Mouse (Mus musculus) kidney, postnatal 0 days (tissue): ENCODE results near the gene Cdc42bpa. TPM values are rescaled to one million over a fixed set of nuclear protein-coding genes. Genes with fewer than 3 reads are reported as not detected.

ENCODE experiments used
- ATAC-seq: fragments of 200-750 bp; cut with Nextera tagmentation; replicated peaks from 2 replicates; pipeline ENCODE4 v1.8.0; 2017; ENCODE audit warnings: low read depth, moderate number of reproducible peaks, moderate TSS enrichment, moderate library complexity; ENCODE audit not compliant: low FRiP score
- DNase-seq: peaks from one replicate; pipeline ENCODE4 v3.0.0-alpha.2; 2016; ENCODE audit warnings: low spot score
- H3K27ac ChIP-seq: fragments of 300-500 bp; sonication (generic); 2 replicates; pipeline ENCODE4 v1.5.1; 2014; ENCODE audit warnings: mild to moderate bottlenecking
- H3K27me3 ChIP-seq: fragments of 300-500 bp; sonication (generic); 2 replicates; pipeline ENCODE4 v1.6.1; 2014; ENCODE audit warnings: low read length, mixed read lengths; ENCODE audit not compliant: insufficient read depth
- H3K36me3 ChIP-seq: fragments of 300-500 bp; sonication (generic); 2 replicates; pipeline ENCODE4 v1.6.1; 2014; ENCODE audit warnings: low read length, mixed read lengths; ENCODE audit not compliant: insufficient read depth
- H3K4me1 ChIP-seq: fragments of 300-500 bp; sonication (generic); replicated peaks from 2 replicates; pipeline ENCODE4 v1.6.1; 2014; ENCODE audit warnings: antibody characterized with exemption, low read length, mixed read lengths; ENCODE audit not compliant: insufficient read depth
- H3K4me2 ChIP-seq: fragments of 300-500 bp; sonication (generic); 2 replicates; pipeline ENCODE4 v1.6.1; 2014; ENCODE audit warnings: mild to moderate bottlenecking, low read length, moderate library complexity, mixed read lengths
- H3K4me3 ChIP-seq: fragments of 300-500 bp; sonication (generic); replicated peaks from 2 replicates; pipeline ENCODE4 v1.5.1; 2014; ENCODE audit warnings: low read depth, low read length
- H3K9ac ChIP-seq: fragments of 300-500 bp; sonication (generic); 2 replicates; pipeline ENCODE4 v1.6.1; 2014; ENCODE audit warnings: low read depth, low read length
- H3K9me3 ChIP-seq: fragments of 300-500 bp; sonication (generic); replicated peaks from 2 replicates; pipeline ENCODE4 v1.6.1; 2016; ENCODE audit warnings: low read length, inconsistent platforms, mixed read lengths
- CTCF ChIP-seq: IDR thresholded peaks from 2 replicates; pipeline ENCODE4 v1.5.1; 2016; ENCODE audit warnings: antibody characterized with exemption, low read depth, mild to moderate bottlenecking, moderate library complexity
- WGBS: fragments of 180-500 bp; shearing (Covaris S2); extraction: QIAGEN DNeasy Blood & Tissue Kit; methylation state at CpG from one replicate; pipeline ENCODE4 v1.1.7; 2014; 5-methylcytosine and 5-hydroxymethylcytosine counted together
- polyA plus RNA-seq: library from polyadenylated mRNA; unstranded; fragments of >200 nt; fragmentation: Nextera tagmentation; extraction: Ambion mirVana; gene quantifications from 2 replicates; pipeline ENCODE4 v1.2.1, GENCODE M21; 2015

The Cdc42bpa gene
- polyA plus RNA-seq, 1 experiment from 2014 or later, result 15.8 TPM

- no peaks in the 10 kb centered on the region for H3K27me3 ChIP-seq
- 82% methylated on average over 3 of the region's 3 CpGs for WGBS
- no peak overlapping the region for H3K9ac ChIP-seq
- no peaks in the 10 kb centered on the region for H3K4me1 ChIP-seq
- TF ChIP-seq CTCF, result no peak
- H3K27ac ChIP-seq, result no peak overlapping the region
- ATAC-seq (no peak), DNase-seq (no peak)
- no peaks in the 10 kb centered on the region for H3K36me3 ChIP-seq
- H3K9me3 ChIP-seq, result no peaks in the 10 kb centered on the region
- H3K4me2 ChIP-seq, result no peak overlapping the region
- no peak overlapping the region for H3K4me3 ChIP-seq
Observed at GRCm38 (mm10) chr1:180186371-180186770, 226.1 kb downstream of the Cdc42bpa start.

- Histone ChIP-seq H3K9ac (no peak overlapping the region), H3K4me1 (no peaks in the 10 kb centered on the region), H3K27me3 (no peaks in the 10 kb centered on the region), H3K36me3 (no peaks in the 10 kb centered on the region), H3K4me2 (no peak overlapping the region), H3K9me3 (no peaks in the 10 kb centered on the region), H3K27ac (no peak overlapping the region), H3K4me3 (no peak overlapping the region)
- DNase-seq (no peak), ATAC-seq (no peak)
- 46% methylated on average over 4 of the region's 4 CpGs for WGBS
- TF ChIP-seq CTCF, result no peak
Observed at GRCm38 (mm10) chr1:180188951-180189350, 228.7 kb downstream of the Cdc42bpa start.

- no peaks in the 10 kb centered on the region for H3K9me3 ChIP-seq
- H3K36me3 ChIP-seq, result no peaks in the 10 kb centered on the region
- H3K27ac ChIP-seq, result no peak overlapping the region
- no peak overlapping the region for H3K9ac ChIP-seq
- no peak for TF ChIP-seq CTCF
- H3K27me3 ChIP-seq, result no peaks in the 10 kb centered on the region
- 0 out of 2 replicates have a peak, but pooled peaks cover 3% of the 10 kb centered on the region for H3K4me1 ChIP-seq
- H3K4me2 ChIP-seq, result no peak overlapping the region
- ATAC-seq (no peak), DNase-seq (no peak)
- no peak overlapping the region for H3K4me3 ChIP-seq
- 71% methylated on average over 8 of the region's 8 CpGs for WGBS
Observed at GRCm38 (mm10) chr1:180191112-180191511, 230.8 kb downstream of the Cdc42bpa start.

GRCm38 (mm10) chr1:180191651-180192220, 231.5 kb downstream of the Cdc42bpa start:
- no peak for TF ChIP-seq CTCF
- DNase-seq (no peak), ATAC-seq (no peak)
- 0 out of 2 replicates have a peak, but pooled peaks cover 3% of the 10 kb centered on the region for H3K4me1 ChIP-seq
- no peaks in the 10 kb centered on the region for H3K9me3 ChIP-seq
- WGBS, result 57% methylated on average over 7 of the region's 7 CpGs
- no peak overlapping the region for H3K4me2 ChIP-seq
- no peak overlapping the region for H3K4me3 ChIP-seq
- no peaks in the 10 kb centered on the region for H3K36me3 ChIP-seq
- no peak overlapping the region for H3K9ac ChIP-seq
- H3K27me3 ChIP-seq, result no peaks in the 10 kb centered on the region
- no peak overlapping the region for H3K27ac ChIP-seq

- Histone ChIP-seq H3K4me1 (0 out of 2 replicates have a peak, but pooled peaks cover 3% of the 10 kb centered on the region), H3K36me3 (no peaks in the 10 kb centered on the region), H3K9me3 (no peaks in the 10 kb centered on the region), H3K27ac (no peak overlapping the region), H3K4me2 (no peak overlapping the region), H3K9ac (no peak overlapping the region), H3K27me3 (no peaks in the 10 kb centered on the region), H3K4me3 (no peak overlapping the region)
- ATAC-seq (no peak), DNase-seq (no peak)
- no peak for TF ChIP-seq CTCF
- 52% methylated on average over 4 of the region's 4 CpGs for WGBS
Observed at GRCm38 (mm10) chr1:180192866-180193265, 232.6 kb downstream of the Cdc42bpa start.

- Histone ChIP-seq H3K4me1 (0 out of 2 replicates have a peak, but pooled peaks cover 3% of the 10 kb centered on the region), H3K9me3 (no peaks in the 10 kb centered on the region), H3K9ac (no peak overlapping the region), H3K4me3 (no peak overlapping the region), H3K27me3 (no peaks in the 10 kb centered on the region), H3K27ac (no peak overlapping the region), H3K36me3 (no peaks in the 10 kb centered on the region), H3K4me2 (no peak overlapping the region)
- ATAC-seq (no peak), DNase-seq (no peak)
- WGBS, result 81% methylated on average over 8 of the region's 8 CpGs
- no peak for TF ChIP-seq CTCF
Observed at GRCm38 (mm10) chr1:180193391-180193935, 233.2 kb downstream of the Cdc42bpa start.
